Mouse (Mus musculus): ENCODE results near the gene Clrn1. TPM values are rescaled to one million over a fixed set of nuclear protein-coding genes. Genes with fewer than 3 reads are reported as not detected.

Clrn1 gene
- polyA plus RNA-seq (2015; fragmentation: Nextera tagmentation; extraction: Ambion mirVana): 3.7 and 4.6 TPM in 2 replicates

DNA sequence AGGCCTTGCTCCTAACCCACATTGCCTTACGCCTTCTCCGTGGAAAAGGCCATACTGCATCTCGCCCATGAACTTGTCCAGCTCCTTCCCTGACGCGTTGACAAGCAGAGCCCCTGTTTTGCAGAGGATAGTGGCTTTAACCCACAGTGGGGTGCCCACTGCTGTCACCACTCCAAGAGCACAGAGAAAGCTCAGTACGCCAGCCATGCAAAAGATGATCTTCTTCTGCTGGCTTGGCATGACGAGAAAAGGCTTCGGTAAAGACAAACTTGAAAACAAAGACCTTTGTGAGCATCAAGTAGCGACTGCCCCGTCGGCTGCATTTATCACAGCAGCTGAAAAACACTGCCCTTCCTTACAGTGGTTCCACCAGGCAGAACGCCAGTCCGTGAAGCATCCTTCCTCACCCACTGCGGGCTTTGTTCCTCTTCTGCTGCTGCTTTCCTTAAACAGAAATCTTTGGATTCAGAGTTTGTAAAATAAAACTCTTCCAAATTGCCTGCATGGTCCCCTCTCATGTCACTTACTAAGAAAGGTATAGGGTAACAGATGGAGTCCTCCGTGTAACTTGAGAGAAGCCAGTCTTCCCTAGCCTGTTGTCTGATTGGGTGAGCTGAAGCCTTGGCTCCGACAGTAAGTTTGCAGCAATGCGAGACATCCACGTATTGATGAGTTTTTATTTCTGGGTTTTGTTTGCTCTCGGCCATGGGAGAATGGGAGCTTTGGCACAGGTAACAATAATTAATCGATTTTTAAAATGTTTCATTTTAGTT, at the start of gene Clrn1:
Clrn1 (minus strand) TSS at position 540 of the 773 bp plus-strand sequence.
- H3K4me3 ChIP-seq (replicated peaks): peak within 1 kb of the TSS; percentile 20
- ATAC-seq (replicated peaks; ENCODE audit: low FRiP score): peak; percentile 61; the same call in 1 of the 2 replicates
- H3K9ac ChIP-seq: no peak within 1 kb of the TSS
- H3K4me1 ChIP-seq: peaks cover 16% of the 10 kb centered on the region
- H3K4me2 ChIP-seq: peak within 1 kb of the TSS; percentile 37
- no peaks in the 10 kb centered on the region for H3K9me3 ChIP-seq (replicated peaks)
- no peak within 1 kb of the TSS for H3K27ac ChIP-seq
- 56% methylated on average over 20 of the region's 20 CpGs for WGBS
- no peaks in the 10 kb centered on the region for H3K36me3 ChIP-seq
- H3K27me3 ChIP-seq: no peaks in the 10 kb centered on the region

DNA sequence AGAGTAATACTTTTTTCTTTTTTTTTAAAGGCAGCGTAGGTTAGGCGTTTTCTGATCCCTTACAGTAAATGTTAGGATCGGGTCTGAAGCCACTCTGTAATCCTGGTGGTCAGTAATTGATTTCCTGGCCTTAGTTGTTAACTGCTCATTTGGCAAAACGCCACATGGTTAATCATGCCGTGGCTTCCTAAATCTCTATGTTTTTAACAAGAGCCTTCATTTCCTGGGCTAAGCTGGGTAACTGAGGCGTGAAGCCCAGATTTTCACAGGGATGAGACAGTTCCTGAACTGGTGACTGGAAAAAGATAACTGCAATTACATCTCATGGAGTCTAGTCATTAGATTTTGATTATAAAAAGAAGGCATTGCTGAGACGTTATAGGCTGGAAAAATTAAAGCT, 38.9 kb upstream of the Clrn1 start:
- Histone ChIP-seq H3K4me3 (replicated peaks) (no peak overlapping the region), H3K9ac (no peak overlapping the region), H3K27ac (no peak overlapping the region), H3K27me3 (no peaks in the 10 kb centered on the region), H3K4me1 (peaks cover 10% of the 10 kb centered on the region; the same call in 1 of the 2 replicates), H3K36me3 (no peaks in the 10 kb centered on the region), H3K9me3 (replicated peaks) (no peaks in the 10 kb centered on the region), H3K4me2 (no peak overlapping the region)
- 0 out of 2 replicates have a peak, but pooled peaks have one; percentile 23 for ATAC-seq (replicated peaks; ENCODE audit: low FRiP score)
- 40% methylated on average over 7 of the region's 7 CpGs for WGBS

DNA sequence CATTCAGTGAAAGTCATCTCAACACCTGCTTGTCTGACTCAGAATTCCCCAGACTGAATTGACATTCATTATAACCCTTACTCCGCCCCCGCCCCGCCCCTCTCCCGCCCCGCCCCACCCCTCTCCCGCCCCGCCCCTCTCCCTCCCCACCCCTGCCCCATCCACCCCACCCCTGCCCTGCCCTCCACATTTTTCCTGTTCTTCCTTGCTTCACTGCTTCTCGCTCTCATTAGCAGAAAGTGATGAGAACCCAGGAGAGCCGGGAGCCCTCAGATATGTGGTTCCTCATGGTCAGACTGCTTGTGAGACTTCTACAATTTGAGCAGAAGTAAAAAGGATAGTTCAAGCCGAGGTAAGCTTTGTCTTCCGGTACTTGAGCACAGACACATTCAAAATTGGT, 38.0 kb upstream of the Clrn1 start:
- Histone ChIP-seq H3K9me3 (replicated peaks) (no peaks in the 10 kb centered on the region), H3K4me3 (replicated peaks) (no peak overlapping the region), H3K4me1 (peaks cover 10% of the 10 kb centered on the region; the same call in 1 of the 2 replicates), H3K27me3 (no peaks in the 10 kb centered on the region), H3K9ac (no peak overlapping the region), H3K27ac (no peak overlapping the region), H3K36me3 (no peaks in the 10 kb centered on the region), H3K4me2 (0 out of 2 replicates have a peak overlapping the region, but pooled peaks have one; percentile 3)
- ATAC-seq (replicated peaks; ENCODE audit: low FRiP score): peak; percentile 57
- WGBS: 56% methylated on average over 11 of the region's 11 CpGs

GRCm38 (mm10) chr3:58922636-58923035, 37.5 kb upstream of the Clrn1 start:
- Histone ChIP-seq H3K9ac (no peak overlapping the region), H3K4me2 (0 out of 2 replicates have a peak overlapping the region, but pooled peaks have one; percentile 3), H3K4me3 (replicated peaks) (no peak overlapping the region), H3K4me1 (peaks cover 10% of the 10 kb centered on the region; the same call in 1 of the 2 replicates), H3K27me3 (no peaks in the 10 kb centered on the region), H3K36me3 (no peaks in the 10 kb centered on the region), H3K27ac (no peak overlapping the region), H3K9me3 (replicated peaks) (no peaks in the 10 kb centered on the region)
- 65% methylated on average over 7 of the region's 7 CpGs for whole genome bisulfite sequencing
- ATAC-seq (replicated peaks; ENCODE audit: low FRiP score): peak; percentile 74

DNA sequence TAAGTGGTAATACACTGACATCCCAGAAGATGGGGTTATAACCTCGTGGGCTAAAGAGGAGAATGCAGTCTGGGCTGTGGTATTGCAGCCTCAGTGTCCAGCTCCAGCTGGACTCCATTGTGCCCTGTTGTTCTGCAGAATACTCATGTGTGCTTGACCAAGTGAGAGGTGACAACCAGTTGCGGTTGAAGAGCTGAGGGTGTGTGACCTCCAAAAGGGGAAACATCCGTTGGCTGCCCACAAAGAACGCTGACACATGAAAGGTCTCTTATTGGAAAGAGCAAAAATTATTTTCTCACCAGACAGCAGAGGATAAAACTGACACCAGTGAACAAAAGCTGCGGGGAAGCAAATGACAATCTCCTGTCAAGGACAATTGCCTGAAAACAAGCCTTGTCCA, 36.2 kb upstream of the Clrn1 start:
- H3K27ac ChIP-seq: no peak overlapping the region
- WGBS: 66% methylated on average over 5 of the region's 5 CpGs
- H3K9ac ChIP-seq: no peak overlapping the region
- H3K36me3 ChIP-seq: no peaks in the 10 kb centered on the region
- no peak overlapping the region for H3K4me2 ChIP-seq
- H3K27me3 ChIP-seq: no peaks in the 10 kb centered on the region
- no peaks in the 10 kb centered on the region for H3K9me3 ChIP-seq (replicated peaks)
- H3K4me3 ChIP-seq (replicated peaks): no peak overlapping the region
- ATAC-seq (replicated peaks; ENCODE audit: low FRiP score): no peak
- H3K4me1 ChIP-seq: peaks cover 10% of the 10 kb centered on the region; the same call in 1 of the 2 replicates

GRCm38 (mm10) chr3:58904656-58905055, 19.5 kb upstream of the Clrn1 start:
- Histone ChIP-seq H3K27ac (no peak overlapping the region), H3K4me1 (no peaks in the 10 kb centered on the region), H3K36me3 (no peaks in the 10 kb centered on the region), H3K4me3 (replicated peaks) (no peak overlapping the region), H3K9me3 (replicated peaks) (no peaks in the 10 kb centered on the region), H3K4me2 (no peak overlapping the region), H3K27me3 (no peaks in the 10 kb centered on the region), H3K9ac (no peak overlapping the region)
- 87% methylated on average over 2 of the region's 2 CpGs for WGBS
- no peak for ATAC-seq (replicated peaks; ENCODE audit: low FRiP score)

DNA sequence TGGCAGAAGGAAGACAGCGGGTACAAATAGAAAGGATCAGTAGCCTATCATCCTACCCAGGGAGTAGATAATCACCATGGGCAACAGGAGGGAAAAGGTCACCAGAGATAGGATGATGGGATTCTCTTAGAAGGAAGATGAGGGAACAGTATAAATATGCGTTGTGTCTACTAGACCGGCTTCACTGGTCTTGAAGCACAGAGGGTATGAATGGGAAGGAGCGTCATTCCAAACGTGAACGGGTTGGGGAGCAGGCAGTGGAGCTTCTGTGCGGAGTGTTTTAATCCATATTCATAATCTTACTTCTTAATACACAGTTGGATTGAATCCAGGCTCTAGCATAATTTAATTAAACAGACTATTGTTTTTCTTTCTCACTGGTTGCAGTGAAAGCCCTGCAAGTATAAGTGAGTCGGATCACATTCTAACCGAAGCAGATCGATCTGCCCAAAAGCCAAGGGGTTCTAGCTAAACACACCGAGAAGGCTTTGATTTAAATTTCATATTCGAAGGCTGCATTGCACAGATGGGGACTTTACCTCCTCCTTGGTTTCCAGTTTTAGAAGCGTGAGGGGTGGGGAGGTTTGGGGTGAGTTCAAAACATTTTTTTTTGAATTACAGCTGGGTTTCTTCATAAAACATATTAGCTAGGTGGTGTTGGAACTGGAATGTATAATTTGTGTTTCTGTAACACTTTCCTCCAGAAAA, 17.1 kb upstream of the Clrn1 start:
- Histone ChIP-seq H3K27me3 (no peaks in the 10 kb centered on the region), H3K9me3 (replicated peaks) (no peaks in the 10 kb centered on the region), H3K36me3 (no peaks in the 10 kb centered on the region), H3K4me3 (replicated peaks) (no peak overlapping the region), H3K4me1 (no peaks in the 10 kb centered on the region), H3K27ac (no peak overlapping the region), H3K9ac (no peak overlapping the region), H3K4me2 (no peak overlapping the region)
- ATAC-seq (replicated peaks; ENCODE audit: low FRiP score): no peak
- 85% methylated on average over 13 of the region's 13 CpGs for WGBS

GRCm38 (mm10) chr3:58895131-58895530, 10.0 kb upstream of the Clrn1 start:
- Histone ChIP-seq H3K27ac (no peak overlapping the region), H3K4me2 (no peak overlapping the region), H3K9ac (no peak overlapping the region), H3K9me3 (replicated peaks) (no peaks in the 10 kb centered on the region), H3K36me3 (no peaks in the 10 kb centered on the region), H3K4me1 (no peaks in the 10 kb centered on the region), H3K27me3 (no peaks in the 10 kb centered on the region), H3K4me3 (replicated peaks) (no peak overlapping the region)
- no peak for ATAC-seq (replicated peaks; ENCODE audit: low FRiP score)
- 88% methylated on average over 5 of the region's 5 CpGs for WGBS

DNA sequence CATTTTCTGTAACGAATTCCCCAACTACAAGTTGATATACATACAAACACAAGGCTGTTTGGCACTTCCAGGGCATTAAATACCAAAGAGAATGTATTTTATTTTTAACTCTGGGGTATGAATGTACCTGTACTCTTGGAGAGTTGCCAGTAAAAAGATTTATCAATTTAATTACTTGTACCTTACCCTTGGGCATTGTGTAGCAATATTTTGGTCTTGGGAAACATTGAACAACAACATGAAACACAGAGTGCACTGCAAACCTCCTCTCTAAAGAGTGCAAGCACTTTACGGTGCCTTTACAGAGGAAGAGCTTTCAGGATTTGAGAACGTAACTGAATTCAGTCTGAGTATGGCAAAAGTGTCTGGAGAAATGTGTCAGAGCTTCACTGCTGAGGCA, 9.4 kb upstream of the Clrn1 start:
- ATAC-seq (replicated peaks; ENCODE audit: low FRiP score): no peak
- Histone ChIP-seq H3K36me3 (no peaks in the 10 kb centered on the region), H3K4me1 (no peaks in the 10 kb centered on the region), H3K9ac (no peak overlapping the region), H3K27ac (no peak overlapping the region), H3K4me3 (replicated peaks) (no peak overlapping the region), H3K27me3 (no peaks in the 10 kb centered on the region), H3K9me3 (replicated peaks) (no peaks in the 10 kb centered on the region), H3K4me2 (no peak overlapping the region)
- 85% methylated on average over 3 of the region's 3 CpGs for WGBS

DNA sequence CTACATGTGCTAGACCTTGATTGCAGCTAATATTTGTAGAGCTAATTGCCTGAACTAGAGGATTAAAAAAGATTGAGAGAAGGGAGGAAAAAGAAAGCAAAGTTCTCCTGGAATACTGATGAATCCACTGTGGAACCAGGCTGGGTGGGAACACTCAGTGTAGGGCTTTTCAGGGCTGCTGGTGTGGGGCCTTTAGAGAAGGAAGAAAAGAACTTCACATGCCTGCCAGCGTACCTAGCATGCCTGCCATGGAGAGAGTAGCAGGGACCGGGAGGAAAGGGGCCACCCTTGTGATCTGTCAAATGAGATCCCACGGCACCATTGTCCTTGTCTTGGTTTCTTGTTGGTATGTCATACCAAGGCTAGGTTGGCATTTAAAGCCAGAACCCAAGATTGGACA, 4.5 kb upstream of the Clrn1 start:
- no peaks in the 10 kb centered on the region for H3K36me3 ChIP-seq
- H3K4me2 ChIP-seq: no peak overlapping the region
- 68% methylated on average over 3 of the region's 3 CpGs for WGBS
- no peak for ATAC-seq (replicated peaks; ENCODE audit: low FRiP score)
- H3K4me1 ChIP-seq: no peaks in the 10 kb centered on the region
- no peak overlapping the region for H3K27ac ChIP-seq
- H3K9ac ChIP-seq: no peak overlapping the region
- no peaks in the 10 kb centered on the region for H3K27me3 ChIP-seq
- no peaks in the 10 kb centered on the region for H3K9me3 ChIP-seq (replicated peaks)
- no peak overlapping the region for H3K4me3 ChIP-seq (replicated peaks)

DNA sequence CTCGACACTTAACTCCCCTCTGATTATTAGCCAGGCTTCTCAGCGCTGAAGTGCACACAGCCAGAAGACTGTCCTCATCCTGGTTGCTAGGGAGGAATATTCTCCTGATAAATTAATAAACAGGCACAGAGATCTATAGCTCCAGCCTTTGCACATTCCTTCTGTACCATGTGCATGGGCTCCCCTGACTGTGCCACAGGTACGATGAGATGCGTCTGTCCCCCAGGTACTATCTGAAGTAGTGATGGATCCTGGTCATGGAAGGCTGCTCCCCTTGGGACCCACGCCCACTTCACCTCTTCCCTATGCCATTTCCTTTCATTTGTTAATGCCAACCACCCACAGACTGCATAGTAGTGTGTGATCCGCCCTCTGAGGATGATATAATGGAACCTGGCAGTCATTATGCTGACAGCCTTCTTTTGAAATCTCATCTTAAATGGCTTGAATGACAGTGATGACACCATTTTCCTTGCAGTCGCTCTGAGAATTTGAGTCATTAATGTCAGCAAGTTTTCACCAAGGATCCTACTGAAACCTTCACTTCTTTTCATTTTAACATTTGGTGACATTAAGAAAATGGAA, 3.1 kb upstream of the Clrn1 start:
- H3K9me3 ChIP-seq (replicated peaks): no peaks in the 10 kb centered on the region
- no peaks in the 10 kb centered on the region for H3K36me3 ChIP-seq
- no peak overlapping the region for H3K27ac ChIP-seq
- H3K27me3 ChIP-seq: no peaks in the 10 kb centered on the region
- no peak overlapping the region for H3K9ac ChIP-seq
- no peak for ATAC-seq (replicated peaks; ENCODE audit: low FRiP score)
- WGBS: 68% methylated on average over 7 of the region's 7 CpGs
- H3K4me3 ChIP-seq (replicated peaks): no peak overlapping the region
- H3K4me1 ChIP-seq: peaks cover under 1% of the 10 kb centered on the region; the same call in 1 of the 2 replicates
- H3K4me2 ChIP-seq: no peak overlapping the region

DNA sequence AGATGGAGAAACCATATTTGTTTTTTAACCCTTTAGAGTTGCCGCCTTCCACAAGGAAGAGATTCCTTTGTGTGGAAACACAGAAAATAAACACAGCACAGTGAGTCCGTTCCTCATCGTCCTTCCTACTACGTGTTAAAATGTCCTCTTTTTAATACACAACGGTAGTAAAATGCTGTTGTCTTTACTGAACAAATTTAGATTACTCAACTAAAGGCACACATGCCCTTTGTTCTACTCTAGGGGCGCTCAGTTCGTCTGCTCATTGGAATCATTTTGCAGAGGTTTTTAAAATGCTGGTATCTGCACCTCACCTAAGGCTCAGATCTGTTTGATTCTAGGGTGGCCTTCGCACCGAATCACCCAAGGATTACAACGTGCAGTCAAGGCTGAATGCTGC, 2.6 kb upstream of the Clrn1 start:
- no peaks in the 10 kb centered on the region for H3K27me3 ChIP-seq
- ATAC-seq (replicated peaks; ENCODE audit: low FRiP score): no peak
- no peak overlapping the region for H3K27ac ChIP-seq
- no peak overlapping the region for H3K4me3 ChIP-seq (replicated peaks)
- 81% methylated on average over 10 of the region's 10 CpGs for WGBS
- H3K36me3 ChIP-seq: no peaks in the 10 kb centered on the region
- no peaks in the 10 kb centered on the region for H3K9me3 ChIP-seq (replicated peaks)
- H3K9ac ChIP-seq: no peak overlapping the region
- H3K4me1 ChIP-seq: peaks cover 5% of the 10 kb centered on the region; the same call in 1 of the 2 replicates
- no peak overlapping the region for H3K4me2 ChIP-seq

All from kidney, embryonic 15.5 days (tissue).